Mouse (Mus musculus) frontal cortex, adult 2 months (tissue): Measurements from ENCODE around the gene Gm49425. TPM values are rescaled to one million over a fixed set of nuclear protein-coding genes. Genes with fewer than 3 reads are reported as not detected.

ENCODE experiments used
- DNase-seq, 2 experiments: peaks; one replicate each; pipeline ENCODE4 v3.0.0; 2022; ENCODE audit warnings: low spot score in 1 of 2; ENCODE audit errors: extremely low spot score in 1 of 2
- polyA plus RNA-seq: library from polyadenylated mRNA; depleted of rRNA; stranded (reverse); fragments of >200 nt; gene quantifications from 2 replicates; pipeline ENCODE4 v1.2.3, GENCODE M21; 2012; rRNA removed

The Gm49425 gene
- polyA plus RNA-seq, 1 experiment: not detected

- DNase-seq: no peak
These were observed 24.3 kb downstream of the Gm49425 start for GRCm38 (mm10) chr15:101492718-101493117.

GRCm38 (mm10) chr15:101491431-101491830 lies 25.6 kb downstream of the Gm49425 start, which contains the start of gene Krt83:
Gene Krt83, minus strand, starts transcription at chr15:101491512.
- DNase-seq: no peak

GRCm38 (mm10) chr15:101485911-101486635 lies 31.0 kb downstream of the Gm49425 start:
- DNase-seq: peak; percentile 40 to 68

GRCm38 (mm10) chr15:101484939-101485338 lies 32.1 kb downstream of the Gm49425 start:
- no peak for DNase-seq

GRCm38 (mm10) chr15:101483646-101484045 lies 33.4 kb downstream of the Gm49425 start:
- no peak for DNase-seq

GRCm38 (mm10) chr15:101482056-101482455 lies 35.0 kb downstream of the Gm49425 start:
- no peak for DNase-seq

- DNase-seq: no peak
These were observed 37.4 kb downstream of the Gm49425 start for GRCm38 (mm10) chr15:101479666-101480060.

- peak in 1 of 2 experiments; percentile 59 for DNase-seq
These were observed 37.9 kb downstream of the Gm49425 start for GRCm38 (mm10) chr15:101479007-101479665.

GRCm38 (mm10) chr15:101472952-101473528 lies 44.0 kb downstream of the Gm49425 start, which contains the start of gene Krt86:
Gene Krt86, plus strand, starts transcription at chr15:101473478.
- DNase-seq: no peak

- DNase-seq: no peak
These were observed 48.0 kb downstream of the Gm49425 start for GRCm38 (mm10) chr15:101469093-101469492.

Other genes with a start within 250 kb of the Gm49425 start
- 50.2 and 58.3 TPM in 2 replicates for gene Atg101, start 233.0 kb downstream of the Gm49425 start, polyA plus RNA-seq
- 0.27 and 0.52 TPM in 2 replicates for gene 6030408B16Rik, start 224.0 kb downstream of the Gm49425 start, polyA plus RNA-seq
- gene Krt80, start 147.1 kb downstream of the Gm49425 start, polyA plus RNA-seq: 2.0 and 3.3 TPM in 2 replicates
- 0.34 and 1.0 TPM in 2 replicates for gene Krt7, start 106.2 kb downstream of the Gm49425 start, polyA plus RNA-seq
- gene Krt87, start 78.5 kb downstream of the Gm49425 start, polyA plus RNA-seq: 0.10 and 0.13 TPM in 2 replicates
- not detected in 2 replicates for gene Krt88, start 69.5 kb downstream of the Gm49425 start, polyA plus RNA-seq
- gene Krt81, start 53.5 kb downstream of the Gm49425 start, polyA plus RNA-seq: not detected in 2 replicates
- 0.10 TPM in 1 of 2 replicates, not detected in the other for gene Krt86, start 43.8 kb downstream of the Gm49425 start, polyA plus RNA-seq
- not detected in 2 replicates for gene Krt83, start 25.7 kb downstream of the Gm49425 start, polyA plus RNA-seq
- 0.06 TPM in 1 of 2 replicates, not detected in the other for gene Krt84, start 15.6 kb upstream of the Gm49425 start, polyA plus RNA-seq
- gene Krt82, start 33.4 kb upstream of the Gm49425 start, polyA plus RNA-seq: not detected in 2 replicates
- gene Krt90, start 45.7 kb upstream of the Gm49425 start, polyA plus RNA-seq: 0.08 and 0.10 TPM in 2 replicates
- not detected in 2 replicates for gene Krt75, start 56.6 kb upstream of the Gm49425 start, polyA plus RNA-seq
- gene Gm5414, start 110.9 kb upstream of the Gm49425 start, polyA plus RNA-seq: not detected in 2 replicates
- not detected in 2 replicates for gene Gm5478, start 130.1 kb upstream of the Gm49425 start, polyA plus RNA-seq
- gene Krt6b, start 163.0 kb upstream of the Gm49425 start, polyA plus RNA-seq: not detected in 2 replicates
- not detected in 2 replicates for gene Krt6a, start 177.0 kb upstream of the Gm49425 start, polyA plus RNA-seq
- gene Krt5, start 195.6 kb upstream of the Gm49425 start, polyA plus RNA-seq: 0.08 TPM in 1 of 2 replicates, not detected in the other
- not detected in 2 replicates for gene Krt71, start 225.8 kb upstream of the Gm49425 start, polyA plus RNA-seq